In genomic region chr3:41175356-41175755, GRCm38 (mm10) we compare ENCODE assay signal across 28 mouse cellular contexts.
"Had no signal": no experiment of that assay in that cellular context is flagged by ENCODE, and none has a peak within 500 bp of the region (broad histone marks: within the 10 kb centered on the region; RNA-seq: fewer than 3 reads in every experiment).

No protein-coding gene starts in this region.

- H3K36me3 ChIP-seq: embryonic facial prominence, embryonic 10.5 days; embryonic facial prominence, embryonic 12.5 days; embryonic facial prominence, embryonic 13.5 days; embryonic facial prominence, embryonic 15.5 days; forebrain, embryonic 10.5 days; forebrain, embryonic 12.5 days; forebrain, embryonic 15.5 days had no signal

- DNase-seq: cerebellum, adult 18-20 months; cerebellum, adult 2 months; cerebellum, adult 8-10 months; cerebellum, adult 9-10 months; cerebellum, adult 9-11 months; cerebellum, postnatal 10 days; cerebellum, postnatal 14 days; cerebellum, postnatal 25 days; cerebellum, postnatal 36 days; embryo, embryonic 11 days; forebrain, postnatal 0 days; gastrocnemius, adult 2 months; gastrocnemius, postnatal 10 days; gastrocnemius, postnatal 14 days; gastrocnemius, postnatal 25 days; gastrocnemius, postnatal 36 days; heart, adult 18-20 months had no signal

- H3K4me2 ChIP-seq: embryonic facial prominence, embryonic 12.5 days; embryonic facial prominence, embryonic 13.5 days; embryonic facial prominence, embryonic 15.5 days; forebrain, embryonic 12.5 days; forebrain, embryonic 13.5 days; forebrain, embryonic 15.5 days had no signal

- H3K9ac ChIP-seq: embryonic facial prominence, embryonic 12.5 days; embryonic facial prominence, embryonic 13.5 days; embryonic facial prominence, embryonic 15.5 days; forebrain, embryonic 12.5 days; forebrain, embryonic 13.5 days; forebrain, embryonic 15.5 days; forebrain, postnatal 0 days had no signal

- ATAC-seq: forebrain, embryonic 13.5 days; forebrain, embryonic 14.5 days; forebrain, embryonic 15.5 days; forebrain, embryonic 16.5 days; forebrain, postnatal 0 days had no signal

- H3K27ac ChIP-seq: embryonic facial prominence, embryonic 10.5 days; embryonic facial prominence, embryonic 12.5 days; embryonic facial prominence, embryonic 13.5 days; embryonic facial prominence, embryonic 15.5 days; forebrain, embryonic 10.5 days; forebrain, embryonic 12.5 days; forebrain, embryonic 13.5 days; forebrain, embryonic 15.5 days; gastrocnemius, adult 2 months had no signal

- H3K27me3 ChIP-seq: embryonic facial prominence, embryonic 12.5 days; embryonic facial prominence, embryonic 13.5 days; embryonic facial prominence, embryonic 15.5 days; forebrain, embryonic 12.5 days; forebrain, embryonic 13.5 days; forebrain, embryonic 15.5 days had no signal

- H3K4me3 ChIP-seq: embryonic facial prominence, embryonic 10.5 days; embryonic facial prominence, embryonic 12.5 days; embryonic facial prominence, embryonic 13.5 days; embryonic facial prominence, embryonic 15.5 days; erythroblast, embryonic 14.5 days; forebrain, embryonic 10.5 days; forebrain, embryonic 12.5 days; forebrain, embryonic 13.5 days; forebrain, embryonic 15.5 days; gastrocnemius, adult 2 months had no signal

- H3K9me3 ChIP-seq: embryonic facial prominence, embryonic 10.5 days; embryonic facial prominence, embryonic 12.5 days; embryonic facial prominence, embryonic 13.5 days; embryonic facial prominence, embryonic 15.5 days; forebrain, embryonic 10.5 days; forebrain, embryonic 12.5 days; forebrain, embryonic 13.5 days; forebrain, embryonic 15.5 days had no signal

- H3K4me1 ChIP-seq: embryonic facial prominence, embryonic 10.5 days; embryonic facial prominence, embryonic 12.5 days; embryonic facial prominence, embryonic 15.5 days; forebrain, embryonic 12.5 days; forebrain, embryonic 13.5 days; forebrain, embryonic 15.5 days had no signal
